Mouse (Mus musculus) left cerebral cortex, postnatal 4 days (tissue): ENCODE measurements around the gene Dcdc2a. TPM values are rescaled to one million over a fixed set of nuclear protein-coding genes. Genes with fewer than 3 reads are reported as not detected.

Experiments used
- total RNA-seq, 2 experiments: library from RNA; stranded (reverse); gene quantifications; 2 replicates each; pipeline ENCODE4 v1.2.3; 2021

Gene Dcdc2a
- total RNA-seq, 2 experiments from 2014 or later, result 3.8 TPM

Other genes with a start within 250 kb of the Dcdc2a start
- 10 to 100 TPM; 37.2 to 38.3 TPM for gene Acot13, start 224.5 kb upstream of the Dcdc2a start, total RNA-seq
- gene Tdp2, start 224.3 kb upstream of the Dcdc2a start, total RNA-seq, result 10 to 100 TPM; 22.4 to 22.6 TPM
- 10 to 100 TPM; 19.1 to 22.2 TPM for gene D130043K22Rik, start 210.9 kb upstream of the Dcdc2a start, total RNA-seq
- gene Aldh5a1, start 118.3 kb upstream of the Dcdc2a start, total RNA-seq, result 10 to 100 TPM; 40.3 to 44.6 TPM
- 1 to 10 TPM; 2.9 to 3.0 TPM for gene Gpld1, start 112.9 kb upstream of the Dcdc2a start, total RNA-seq
- gene Mrs2, start 35.6 kb upstream of the Dcdc2a start, total RNA-seq, result 10 to 100 TPM; 40.0 to 42.2 TPM
- 10 to 100 TPM; 69.8 to 71.2 TPM for gene Nrsn1, start 214.5 kb downstream of the Dcdc2a start, total RNA-seq